ENCODE assay signal across 8 mouse cellular contexts in genomic region chr4:137388983-137389382, GRCm38 (mm10). TPM values are rescaled to one million over a fixed set of nuclear protein-coding genes. Genes with fewer than 3 reads are reported as not detected.
DNase-seq lines count a peak whose midpoint lies in the region; ATAC-seq and TF ChIP-seq lines count a peak whose summit lies in the region.

No protein-coding gene starts in this region.

- peak overlapping the region; percentile 77 for H3K4me2 ChIP-seq in forebrain, embryonic 16.5 days (ENCODE audit: low read length)
- peak overlapping the region; percentile 91 for H3K4me2 ChIP-seq in kidney, embryonic 16.5 days (replicated peaks; ENCODE audit: low read depth, low read length)

- no peak for TF ChIP-seq POLR2A in testis, adult 2 months (IDR thresholded peaks at IDR 0.05; ENCODE audit: control insufficient read depth, low read depth, low read length)

- WGBS in forebrain, embryonic 16.5 days = 38% methylated on average over 6 of the region's 6 CpGs
- WGBS in kidney, embryonic 16.5 days = 48% methylated on average over 6 of the region's 6 CpGs
- WGBS in midbrain, embryonic 10.5 days = 49% methylated on average over 6 of the region's 6 CpGs

- no peak for ATAC-seq in forebrain, embryonic 16.5 days
- no peak for ATAC-seq in kidney, embryonic 16.5 days (ENCODE audit: low FRiP score, low TSS enrichment)

- peak overlapping the region; percentile 90 for H3K4me3 ChIP-seq in testis, adult 2 months (ENCODE audit: control insufficient read depth, low read depth, low read length)
- peak overlapping the region; percentile 65 for H3K4me3 ChIP-seq in forebrain, embryonic 16.5 days (replicated peaks; ENCODE audit: low read length)
- peak overlapping the region; percentile 76 for H3K4me3 ChIP-seq in kidney, embryonic 16.5 days (ENCODE audit: low read length)
- H3K4me3 ChIP-seq in midbrain, embryonic 10.5 days = peak overlapping the region; percentile 81

- H3K27ac ChIP-seq in testis, adult 2 months (ENCODE audit: control insufficient read depth, insufficient read depth, low read depth, low read length) = peak overlapping the region; percentile 94
- no peak overlapping the region for H3K27ac ChIP-seq in forebrain, embryonic 16.5 days (ENCODE audit: low read length)
- H3K27ac ChIP-seq in kidney, embryonic 16.5 days (ENCODE audit: low read length) = peak overlapping the region; percentile 97
- peak overlapping the region; percentile 94 for H3K27ac ChIP-seq in midbrain, embryonic 10.5 days (replicated peaks)

- no peak for TF ChIP-seq CTCF in testis, adult 2 months (IDR thresholded peaks at IDR 0.05; ENCODE audit: control insufficient read depth, insufficient read depth, insufficient replicate concordance, low read depth, low read length)

- H3K36me3 ChIP-seq in testis, adult 2 months (ENCODE audit: control insufficient read depth, insufficient read depth, low read length) = no peaks in the 10 kb centered on the region
- H3K36me3 ChIP-seq in forebrain, embryonic 16.5 days (ENCODE audit: control insufficient read depth, insufficient read depth) = no peaks in the 10 kb centered on the region
- H3K36me3 ChIP-seq in kidney, embryonic 16.5 days (ENCODE audit: insufficient read depth, low read length) = no peaks in the 10 kb centered on the region
- peaks cover 5% of the 10 kb centered on the region for H3K36me3 ChIP-seq in midbrain, embryonic 10.5 days

- H3K9ac ChIP-seq in forebrain, embryonic 16.5 days (replicated peaks; ENCODE audit: low read depth, low read length) = no peak overlapping the region
- peak overlapping the region; percentile 82 for H3K9ac ChIP-seq in kidney, embryonic 16.5 days (replicated peaks; ENCODE audit: low read length)

- no peaks in the 10 kb centered on the region for H3K9me3 ChIP-seq in forebrain, embryonic 16.5 days (ENCODE audit: control insufficient read depth, low read length)
- H3K9me3 ChIP-seq in kidney, embryonic 16.5 days (ENCODE audit: low read length) = no peaks in the 10 kb centered on the region
- no peaks in the 10 kb centered on the region for H3K9me3 ChIP-seq in midbrain, embryonic 10.5 days (replicated peaks)

- peaks cover 13% of the 10 kb centered on the region for H3K4me1 ChIP-seq in testis, adult 2 months (ENCODE audit: control insufficient read depth, insufficient read depth, low read length)
- H3K4me1 ChIP-seq in forebrain, embryonic 16.5 days (replicated peaks; ENCODE audit: control insufficient read depth, insufficient read depth, low read length) = peaks cover 9% of the 10 kb centered on the region
- peaks cover 14% of the 10 kb centered on the region for H3K4me1 ChIP-seq in kidney, embryonic 16.5 days (ENCODE audit: insufficient read depth, low read length)
- H3K4me1 ChIP-seq in midbrain, embryonic 10.5 days = peaks cover 19% of the 10 kb centered on the region

- no peaks in the 10 kb centered on the region for H3K27me3 ChIP-seq in testis, adult 2 months (ENCODE audit: control insufficient read depth, insufficient read depth, low read length)
- H3K27me3 ChIP-seq in forebrain, embryonic 16.5 days (replicated peaks; ENCODE audit: control insufficient read depth, insufficient read depth, low read length) = no peaks in the 10 kb centered on the region
- H3K27me3 ChIP-seq in kidney, embryonic 16.5 days (ENCODE audit: insufficient read depth, low read length) = no peaks in the 10 kb centered on the region
- no peaks in the 10 kb centered on the region for H3K27me3 ChIP-seq in midbrain, embryonic 10.5 days (ENCODE audit: low read depth, poor library complexity, severe bottlenecking)

- intact Hi-C loops in left cerebral cortex, postnatal 25 days (cut with DNase I) = loop anchor here (5.0 kb wide), 2 partner anchors 42 to 72 kb away; no protein-coding TSS in a partner anchor

- DNase-seq in testis, postnatal 14 days (ENCODE audit: low spot score) = no peak
- DNase-seq in midbrain, embryonic 10.5 days (ENCODE audit: low spot score) = no peak
- no peak for DNase-seq in right cerebral cortex, adult 2 months (ENCODE audit: low spot score in 2 of 2)
- DNase-seq in T-cell, adult 2 months (ENCODE audit: low spot score) = no peak
- DNase-seq in left cerebral cortex, postnatal 25 days (ENCODE audit: low spot score in 2 of 2) = no peak

RNA-seq across cellular contexts. Expression of gene Cela3a, which starts 20.6 kb away (rescaled TPM):
- polyA plus RNA-seq in testis, adult 2 months (2012; rRNA removed) = not detected in 2 replicates
- not detected in 2 replicates for polyA plus RNA-seq in forebrain, embryonic 16.5 days (2015; fragmentation: Nextera tagmentation; extraction: Ambion mirVana)
- polyA plus RNA-seq in kidney, embryonic 16.5 days (2015; fragmentation: Nextera tagmentation; extraction: Ambion mirVana) = not detected in 2 replicates
- polyA plus RNA-seq in midbrain, embryonic 10.5 days (2016; fragmentation: Nextera tagmentation; extraction: Ambion mirVana) = not detected in 2 replicates
- total RNA-seq in left cerebral cortex, postnatal 25 days (2021) = not detected

RNA-seq across cellular contexts. Expression of gene Cdc42, which starts 31.5 kb away (rescaled TPM):
- 27.0 and 35.4 TPM in 2 replicates for polyA plus RNA-seq in testis, adult 2 months (2012; rRNA removed)
- polyA plus RNA-seq in forebrain, embryonic 16.5 days (2015; fragmentation: Nextera tagmentation; extraction: Ambion mirVana) = 912 and 941 TPM in 2 replicates
- polyA plus RNA-seq in kidney, embryonic 16.5 days (2015; fragmentation: Nextera tagmentation; extraction: Ambion mirVana) = 739 and 758 TPM in 2 replicates
- 605 and 627 TPM in 2 replicates for polyA plus RNA-seq in midbrain, embryonic 10.5 days (2016; fragmentation: Nextera tagmentation; extraction: Ambion mirVana)
- total RNA-seq in left cerebral cortex, postnatal 25 days (2021) = 100 to 1,000 TPM; 352 to 369 TPM

RNA-seq across cellular contexts. Expression of gene Cela3b, which starts 41.4 kb away (rescaled TPM):
- 2.8 and 3.3 TPM in 2 replicates for polyA plus RNA-seq in testis, adult 2 months (2012; rRNA removed)
- polyA plus RNA-seq in forebrain, embryonic 16.5 days (2015; fragmentation: Nextera tagmentation; extraction: Ambion mirVana) = not detected in 2 replicates
- not detected in 2 replicates for polyA plus RNA-seq in kidney, embryonic 16.5 days (2015; fragmentation: Nextera tagmentation; extraction: Ambion mirVana)
- not detected in 2 replicates for polyA plus RNA-seq in midbrain, embryonic 10.5 days (2016; fragmentation: Nextera tagmentation; extraction: Ambion mirVana)
- not detected for total RNA-seq in left cerebral cortex, postnatal 25 days (2021)

Comparison
In these comparisons a context has a peak if more than half of its experiments do, and no peak if none do; other contexts are left out.
1. RNA of gene Cdc42, which starts 31.5 kb away (polyA plus RNA-seq): 912 to 941 TPM in forebrain, embryonic 16.5 days, 739 to 758 TPM in kidney, embryonic 16.5 days and 605 to 627 TPM in midbrain, embryonic 10.5 days; 27.0 to 35.4 TPM in testis, adult 2 months; every median in the first group is over 10 times any median in the second.
2. Peak in every context shown above with its lines, with median percentiles within 50 percentile points of each other: H3K4me3 ChIP-seq.